Mouse (Mus musculus): ENCODE measurements at regions not wholly inside any gene's neighbourhood (a gene's known extent, or its start where the extent isn't known, plus 50 kb on each side); places are given as distances from the start of the nearest gene placed in this dataset.

DNA sequence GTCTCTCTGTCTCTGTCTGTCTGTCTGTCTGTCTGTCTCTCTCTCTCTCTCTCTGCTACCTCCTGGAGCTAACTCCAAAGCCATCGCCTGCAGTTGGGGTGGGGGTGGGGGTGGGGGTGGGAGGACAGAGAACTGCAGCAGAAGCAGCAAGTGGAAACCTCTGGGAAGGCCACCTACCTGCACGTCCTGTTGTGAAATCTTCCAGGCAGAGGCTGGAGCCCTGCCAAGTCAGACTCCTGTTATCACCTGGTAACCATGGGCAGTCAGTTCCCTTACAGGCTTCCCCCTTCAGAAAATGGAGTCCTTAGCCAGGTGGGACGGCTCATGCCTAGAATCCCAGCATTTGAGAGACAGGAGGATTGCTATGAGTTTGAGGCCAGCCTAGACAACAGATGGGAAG lies 361.8 kb downstream of the Bcor start:
- no peak for DNase-seq

- peak; percentile 46 for DNase-seq
Measured at GRCm38 (mm10) chrX:11800400-11800941, 359.7 kb downstream of the Bcor start.

DNA sequence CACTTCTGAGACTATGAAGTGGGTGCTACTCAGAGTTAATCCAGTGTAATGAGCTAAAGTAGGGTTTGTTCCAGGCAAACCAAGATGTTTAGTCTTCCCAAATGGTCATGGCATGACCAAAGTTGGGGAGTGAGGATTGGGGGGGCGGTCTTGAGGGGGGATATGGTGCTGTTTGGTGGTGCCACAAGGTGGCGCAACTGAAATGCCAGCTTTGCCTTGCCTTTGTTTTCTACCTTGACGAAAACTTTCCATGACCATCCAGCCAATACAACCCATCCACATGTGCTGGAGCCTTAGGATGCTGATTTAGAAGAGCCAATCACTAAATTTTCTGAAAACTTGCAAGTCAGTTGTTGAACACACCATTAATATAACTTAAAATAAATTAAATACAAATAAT lies 358.9 kb downstream of the Bcor start:
- DNase-seq: no peak

DNA sequence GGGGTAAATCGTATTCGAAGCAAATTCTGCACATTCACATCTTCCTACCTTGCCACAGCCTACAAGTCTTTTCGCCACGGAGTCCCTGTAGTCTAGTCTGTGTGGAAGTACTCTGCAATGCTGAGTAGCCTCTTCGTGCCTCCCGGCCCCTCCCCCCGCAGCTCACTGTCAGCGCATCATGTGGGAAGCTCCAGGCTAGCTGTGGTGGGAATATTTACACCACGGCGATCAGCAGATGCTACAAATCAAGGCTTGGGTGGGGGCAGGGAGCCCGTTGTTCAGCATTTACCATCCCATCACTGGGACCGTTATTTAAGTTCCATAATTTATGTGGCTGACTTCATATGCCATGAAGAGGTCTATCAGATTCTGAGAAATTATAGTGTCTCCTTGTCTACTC lies 358.5 kb downstream of the Bcor start:
- DNase-seq: no peak

DNA sequence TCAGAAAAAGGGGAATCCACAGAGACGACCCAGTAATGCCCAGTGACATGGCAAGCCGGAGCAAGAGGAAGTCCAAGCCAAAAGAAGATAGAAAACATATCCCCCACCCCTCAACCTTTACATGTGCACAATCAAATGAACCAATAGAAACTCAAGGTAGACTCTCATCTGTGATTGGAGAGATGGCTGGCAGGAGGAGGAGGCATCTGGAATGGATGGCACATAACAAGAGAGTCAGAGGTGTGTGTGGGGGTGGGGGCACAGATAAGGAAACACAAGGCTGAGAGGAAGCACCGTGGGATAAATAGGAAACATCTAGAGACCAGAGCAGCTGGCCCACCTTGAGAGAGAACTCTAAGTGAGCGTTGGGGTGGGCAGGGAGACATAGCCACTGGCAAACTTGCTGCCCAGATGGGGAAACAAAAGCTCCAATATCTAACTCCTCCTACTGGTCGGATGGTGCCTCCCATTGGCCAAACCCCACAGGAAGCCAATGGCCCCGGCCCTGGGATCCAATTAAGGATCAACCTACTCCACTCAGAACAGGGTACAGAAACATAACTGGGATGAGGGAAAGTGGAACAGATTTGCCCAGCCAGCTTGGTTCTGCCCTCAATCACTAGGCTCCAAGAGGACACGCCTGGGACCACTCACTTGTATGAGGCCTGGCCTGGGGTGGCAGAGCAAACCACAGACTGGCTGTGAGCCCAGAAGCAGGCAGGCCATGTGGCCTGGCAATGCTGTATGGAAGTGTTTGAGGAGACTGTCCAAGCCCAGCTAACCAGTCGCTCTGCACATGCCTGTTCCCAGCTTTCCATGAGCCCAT lies 357.9 kb downstream of the Bcor start:
- DNase-seq: no peak

DNA sequence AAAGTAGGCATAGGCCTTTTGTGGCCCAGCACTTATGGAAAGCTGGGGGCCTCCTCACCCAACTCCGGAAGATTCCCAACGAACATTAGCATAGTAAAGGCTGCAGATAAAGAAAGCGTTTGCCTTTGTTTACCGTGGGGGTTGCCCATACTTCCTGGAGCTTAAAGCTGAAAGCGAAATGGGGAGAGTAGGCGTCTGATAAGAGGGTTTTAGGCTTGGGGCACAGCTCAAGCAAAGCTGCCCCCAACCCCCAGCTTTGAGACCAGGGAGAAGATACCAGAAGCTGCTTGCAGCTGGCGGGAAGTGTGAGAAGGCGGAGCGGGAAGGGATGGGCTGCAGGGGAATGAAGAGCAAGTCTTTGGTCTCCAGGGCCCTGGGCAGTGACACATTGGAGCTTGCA lies 356.9 kb downstream of the Bcor start:
- DNase-seq: no peak

DNA sequence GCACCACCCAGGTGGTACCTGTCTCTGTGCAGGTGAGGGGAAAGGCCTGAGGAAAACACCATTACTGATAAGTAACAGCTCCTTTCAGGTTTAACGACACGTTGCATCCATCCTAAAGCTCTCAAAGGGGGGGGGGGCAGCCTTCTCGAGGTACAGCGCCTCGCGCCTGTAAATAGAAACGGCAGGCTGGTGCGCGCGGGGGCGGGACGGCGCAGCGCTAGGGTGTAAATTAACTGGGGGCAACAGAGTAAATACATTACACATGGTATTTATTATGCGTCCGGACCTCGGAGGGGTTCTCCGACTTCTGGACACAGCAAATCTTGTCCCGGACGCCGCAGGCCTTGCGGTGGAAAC lies 353.3 kb downstream of the Bcor start:
- DNase-seq: no peak

DNA sequence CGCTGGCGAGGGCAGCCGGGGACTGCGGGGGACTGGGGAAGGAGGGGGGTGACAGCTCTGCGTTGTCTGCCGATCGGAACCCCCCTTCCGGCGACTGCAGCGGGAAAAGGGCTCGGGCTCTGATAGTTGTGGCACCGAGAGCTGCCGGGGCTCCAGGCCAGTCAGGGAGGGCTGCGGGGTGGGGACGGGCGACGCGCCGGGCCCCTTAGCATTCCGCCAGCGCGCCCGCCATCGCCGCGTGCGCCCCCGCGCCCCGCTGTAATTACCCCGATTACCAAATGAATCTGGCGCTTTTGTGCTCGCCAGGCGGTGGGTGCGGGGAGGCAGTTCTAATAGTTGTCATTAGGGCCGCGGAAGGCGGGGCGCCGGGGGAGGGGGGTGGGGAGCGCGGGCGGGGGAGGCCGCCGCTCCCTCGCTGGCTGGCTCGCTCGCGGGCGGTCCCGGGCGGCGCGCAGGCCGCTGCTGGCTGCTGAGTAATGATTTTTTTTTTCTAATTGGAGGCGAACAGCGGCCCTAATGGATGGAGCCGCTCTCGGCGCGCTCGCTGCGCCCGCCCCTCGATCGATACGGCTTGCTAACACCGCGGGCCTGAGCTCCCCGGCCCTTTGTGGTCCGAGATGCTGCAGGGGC lies 352.8 kb downstream of the Bcor start:
- peak; percentile 36 for DNase-seq

DNA sequence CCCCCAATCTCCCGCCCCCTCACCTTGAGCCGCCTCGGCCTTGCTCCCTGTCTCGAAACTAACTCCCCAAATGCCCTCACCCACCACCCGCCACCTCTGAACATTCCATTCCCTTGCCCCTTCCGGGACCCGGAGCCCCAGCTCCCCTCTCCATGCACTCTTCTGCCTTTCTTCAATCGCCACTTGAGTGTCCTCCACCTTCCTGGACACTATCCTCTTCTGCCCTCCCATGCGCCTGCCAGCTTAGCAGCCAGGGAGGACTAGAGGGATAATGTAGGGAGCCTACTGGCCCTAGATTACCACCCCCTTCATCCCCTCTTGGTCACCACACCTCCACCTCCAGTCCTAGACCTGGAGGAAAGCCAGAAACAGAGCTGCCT lies 352.3 kb downstream of the Bcor start:
- no peak for DNase-seq

DNA sequence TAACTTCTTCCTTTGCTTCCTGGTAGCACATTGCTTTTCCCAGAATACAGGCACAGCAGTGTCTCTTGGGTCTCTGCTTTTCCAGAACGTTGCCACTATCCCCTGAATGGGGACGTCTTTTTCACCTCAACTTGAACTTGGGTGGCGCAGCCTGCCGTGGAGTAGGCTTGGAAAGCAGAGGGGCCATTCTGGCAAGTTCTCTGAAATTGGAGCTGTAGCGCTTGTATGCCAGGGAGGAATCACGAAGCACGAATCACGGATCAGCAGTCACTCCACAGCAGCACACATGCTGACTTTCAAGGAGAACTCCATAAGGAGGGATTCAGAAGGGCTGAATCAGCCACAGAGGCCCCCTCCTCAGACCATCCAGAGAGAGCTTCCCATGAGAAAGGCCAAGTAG lies 351.2 kb downstream of the Bcor start:
- peak; percentile 51 for DNase-seq

DNA sequence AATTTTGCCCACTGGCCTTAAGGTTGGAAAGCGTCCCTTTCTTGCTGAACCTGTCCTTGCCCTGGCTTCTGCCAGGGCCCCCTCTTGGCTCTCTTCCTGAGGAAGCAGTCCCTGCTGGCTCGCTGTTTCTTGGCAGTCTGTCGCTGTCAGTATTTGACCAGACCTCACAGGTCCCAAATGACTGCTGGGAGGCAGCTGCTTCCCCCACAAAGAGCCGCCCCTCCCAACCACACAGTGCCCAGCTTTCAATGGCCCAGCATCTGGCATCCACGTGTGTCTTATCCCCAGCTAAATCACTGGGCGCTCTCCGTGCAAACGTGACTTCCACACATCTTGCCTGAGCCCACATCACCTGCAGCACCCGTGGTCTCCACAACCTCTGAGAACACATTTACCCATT lies 345.3 kb downstream of the Bcor start:
- DNase-seq: no peak

- DNase-seq: no peak
Measured at GRCm38 (mm10) chrX:11815864-11816263, 344.3 kb downstream of the Bcor start.

- no peak for DNase-seq
Measured at GRCm38 (mm10) chrX:11818634-11819033, 341.5 kb downstream of the Bcor start.

DNA sequence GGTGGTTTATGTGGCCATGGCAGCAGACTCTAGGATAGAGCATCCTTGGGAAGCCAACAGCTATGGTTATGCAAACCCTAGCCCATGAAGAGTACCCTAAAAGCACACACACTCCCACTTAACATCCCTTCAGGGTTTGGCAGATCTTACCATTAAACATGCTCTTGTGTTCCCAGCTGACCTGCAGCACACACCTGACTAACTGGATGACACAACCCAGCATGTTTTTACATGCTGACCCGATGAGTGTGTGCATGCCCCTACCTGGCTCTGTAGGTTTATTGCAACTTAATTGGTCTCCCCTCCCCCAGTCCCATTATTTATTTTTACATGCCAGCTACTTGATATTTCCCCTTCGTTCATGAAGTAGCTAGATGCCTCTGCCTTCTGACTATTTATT lies 339.0 kb downstream of the Bcor start:
- no peak for DNase-seq

DNA sequence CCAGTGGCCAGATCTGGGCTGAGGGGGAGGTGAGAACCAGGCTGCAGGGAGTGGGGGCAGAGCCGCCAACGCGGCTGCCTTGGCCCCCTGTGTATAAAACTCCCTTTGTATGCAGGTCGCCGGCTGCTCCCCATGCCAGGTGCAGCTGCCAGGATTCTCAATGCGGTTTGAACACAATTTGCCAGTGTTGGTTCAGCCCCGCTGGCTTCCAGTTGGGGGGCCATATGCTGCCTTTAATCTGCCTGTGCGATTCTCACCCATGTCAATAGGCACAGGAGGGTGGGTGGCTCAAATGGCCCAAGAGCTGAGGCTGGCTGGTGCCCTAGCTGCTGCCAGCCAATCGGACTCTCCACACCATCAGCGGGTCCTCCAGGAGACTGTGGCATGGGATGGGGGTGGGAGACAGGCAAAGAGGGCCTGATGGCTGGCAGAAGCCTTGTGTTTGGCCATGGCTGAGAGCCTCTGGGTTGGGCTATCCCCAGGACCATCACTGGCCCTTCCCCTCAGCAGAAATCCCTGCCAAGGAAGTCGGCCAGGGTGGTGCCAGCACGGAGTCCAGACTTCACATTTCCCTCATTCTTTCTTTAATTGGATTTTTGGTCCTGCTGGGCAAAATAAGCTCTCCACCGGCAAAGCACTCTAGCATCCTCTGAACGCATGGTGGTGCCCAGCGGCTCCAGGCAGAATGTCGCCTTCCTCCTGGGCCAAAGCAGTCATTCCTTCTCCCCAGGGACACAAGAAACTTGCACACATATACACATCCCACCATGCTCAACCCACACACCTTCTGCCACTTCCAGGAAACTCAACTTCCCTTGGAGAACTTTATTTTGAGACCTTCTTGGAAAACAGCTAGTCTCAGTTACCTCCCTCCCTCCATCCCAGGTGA lies 338.0 kb downstream of the Bcor start:
- no peak for DNase-seq

DNA sequence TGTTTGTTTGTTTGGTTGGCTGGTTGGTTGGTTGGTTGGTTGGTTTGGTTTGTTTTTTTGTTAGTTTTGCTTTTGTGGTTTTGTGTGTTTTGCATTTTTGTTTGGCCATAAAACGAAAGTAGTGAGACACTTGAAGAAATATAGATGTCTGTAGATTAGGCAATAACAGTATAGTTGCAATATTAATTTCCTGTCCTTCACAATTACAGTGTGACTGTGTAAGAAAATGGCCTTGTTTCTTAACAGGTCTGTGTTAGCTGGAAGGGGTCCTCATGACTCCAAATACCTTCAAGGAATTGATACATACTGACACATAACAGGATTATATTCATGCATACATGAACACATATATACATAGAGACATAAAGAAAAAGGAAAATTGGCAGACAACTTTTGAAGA lies 334.2 kb downstream of the Bcor start:
- DNase-seq: no peak

DNA sequence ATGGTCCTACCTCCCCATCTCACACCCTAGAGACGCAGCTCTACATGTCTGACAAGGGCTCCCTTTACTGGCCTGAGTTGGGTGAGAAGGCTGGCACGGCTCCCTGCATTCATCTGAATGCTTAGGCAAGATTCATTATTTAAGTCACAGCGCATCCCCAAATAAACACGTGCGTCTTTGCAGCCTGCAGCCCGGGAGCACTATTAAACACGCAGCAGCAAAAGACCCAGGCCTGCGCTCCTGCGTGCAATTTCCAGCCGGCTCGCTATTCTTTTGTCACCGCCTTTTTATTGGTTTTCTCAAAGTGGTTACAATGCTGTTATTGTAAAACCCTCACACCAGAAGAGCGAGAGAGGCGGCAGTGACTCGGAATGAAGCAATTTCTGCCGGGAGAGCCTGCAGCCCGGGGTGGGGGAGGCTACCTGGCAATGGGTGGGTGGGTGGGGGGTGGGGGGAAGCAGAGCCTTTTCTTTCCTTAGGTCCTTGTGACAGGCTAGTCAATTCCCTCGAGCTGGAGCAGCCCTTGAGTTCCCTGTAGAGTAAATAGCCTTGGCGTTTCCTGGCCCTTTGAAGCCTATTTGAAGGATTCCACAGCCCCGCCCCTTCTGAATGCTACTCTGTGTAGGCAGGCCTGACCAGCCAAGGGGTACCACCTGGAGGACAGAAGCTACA lies 333.3 kb downstream of the Bcor start:
- DNase-seq: no peak

GRCm38 (mm10) chrX:11829411-11830002 lies 330.6 kb downstream of the Bcor start:
- DNase-seq: no peak

- DNase-seq: no peak
Measured at GRCm38 (mm10) chrX:11837566-11837965, 322.6 kb downstream of the Bcor start.

- DNase-seq: peak; percentile 58
Measured at GRCm38 (mm10) chrX:11839665-11840245, 320.4 kb downstream of the Bcor start.

GRCm38 (mm10) chrX:11840319-11841035 lies 319.7 kb downstream of the Bcor start:
- peak; percentile 35 for DNase-seq
